ENCODE assay signal across 9 mouse cellular contexts in genomic region chr19:10949558-10949957, GRCm38 (mm10). TPM values are rescaled to one million over a fixed set of nuclear protein-coding genes. Genes with fewer than 3 reads are reported as not detected.
DNase-seq lines count a peak whose midpoint lies in the region; ATAC-seq and TF ChIP-seq lines count a peak whose summit lies in the region.
"Had no signal": no experiment of that assay in that cellular context is flagged by ENCODE, and none has a peak within 500 bp of the region (broad histone marks: within the 10 kb centered on the region; RNA-seq: fewer than 3 reads in every experiment).

No protein-coding gene starts in this region.

- H3K27me3 ChIP-seq in heart, adult 2 months (ENCODE audit: control insufficient read depth, insufficient read depth, low read length) = no peaks in the 10 kb centered on the region
- no peaks in the 10 kb centered on the region; the same call in 1 of the 2 replicates for H3K27me3 ChIP-seq in thymus, adult 2 months (ENCODE audit: control insufficient read depth, insufficient read depth, low read length)
- H3K27me3 ChIP-seq in liver, embryonic 14.5 days (ENCODE audit: control insufficient read depth, insufficient read depth, low read length) = no peaks in the 10 kb centered on the region

- 29% methylated on average over 9 of the region's 9 CpGs for WGBS in heart, adult 2 months
- 22% methylated on average over 9 of the region's 9 CpGs for WGBS in thymus, adult 2 months
- WGBS in liver, embryonic 14.5 days (ENCODE audit: insufficient replicate concordance) = 18% methylated on average over 9 of the region's 9 CpGs

- no peak for TF ChIP-seq POLR2A in heart, adult 2 months (IDR thresholded peaks at IDR 0.05; ENCODE audit: insufficient read depth, low read depth, low read length)
- no peak for TF ChIP-seq POLR2A in thymus, adult 2 months (IDR thresholded peaks at IDR 0.05; ENCODE audit: control insufficient read depth, extremely low read depth, insufficient read depth, low read length, poor library complexity)

- TF ChIP-seq CTCF in heart, adult 2 months (IDR thresholded peaks at IDR 0.05) = no peak
- no peak for TF ChIP-seq CTCF in thymus, adult 2 months (IDR thresholded peaks at IDR 0.05; ENCODE audit: borderline replicate concordance, control insufficient read depth, extremely low read depth, insufficient read depth, low read length, poor library complexity)
- TF ChIP-seq CTCF in liver, embryonic 14.5 days (IDR thresholded peaks at IDR 0.05; ENCODE audit: low read depth) = no peak

- peaks cover 9% of the 10 kb centered on the region for H3K4me1 ChIP-seq in heart, adult 2 months (ENCODE audit: control insufficient read depth, insufficient read depth, low read length)
- peaks cover 11% of the 10 kb centered on the region for H3K4me1 ChIP-seq in thymus, adult 2 months (replicated peaks; ENCODE audit: control insufficient read depth, insufficient read depth, low read length)
- H3K4me1 ChIP-seq in liver, embryonic 14.5 days (replicated peaks; ENCODE audit: control insufficient read depth in 2 of 2, insufficient read depth in 2 of 2, low read length in 1 of 2) = peaks cover 4 to 17% of the 10 kb centered on the region in 2 experiments; a peak in 2 of 4 replicates

- peak overlapping the region; percentile 49; the same call in 1 of the 2 replicates for H3K9ac ChIP-seq in heart, adult 2 months (ENCODE audit: low read depth, low read length)
- peak overlapping the region; percentile 55 for H3K9ac ChIP-seq in liver, embryonic 14.5 days (replicated peaks)

- ATAC-seq in liver, embryonic 14.5 days (ENCODE audit: insufficient read depth) = peak; percentile 9; the same call in 1 of the 2 replicates
- ATAC-seq in megakaryocyte-erythroid progenitor cell, adult 5-6 weeks (replicated peaks; ENCODE audit: low FRiP score, low TSS enrichment, poor library complexity, severe bottlenecking) = no peak

- H3K4me2 ChIP-seq in liver, embryonic 14.5 days (ENCODE audit: low read depth) = peak overlapping the region; percentile 85

- H3K27ac ChIP-seq in heart, adult 2 months = peak overlapping the region; percentile 66
- no peak overlapping the region for H3K27ac ChIP-seq in thymus, adult 2 months (ENCODE audit: control insufficient read depth, insufficient read depth, low read length)
- peak overlapping the region; percentile 40 for H3K27ac ChIP-seq in liver, embryonic 14.5 days

- no peak for DNase-seq in heart, adult 2 months
- no peak for DNase-seq in heart, adult 9 months (ENCODE audit: low spot score in 2 of 2)
- no peak for DNase-seq in thymus, adult 2 months
- no peak for DNase-seq in thymus, postnatal 14 days
- DNase-seq in liver, embryonic 14.5 days (ENCODE audit: low read depth in 3 of 3, low spot score in 3 of 3) = no peak
- DNase-seq in adrenal gland, postnatal 10 days = no peak
- DNase-seq in adrenal gland, adult 2 months = no peak

- no peaks in the 10 kb centered on the region for H3K79me2 ChIP-seq in heart, adult 2 months (replicated peaks; ENCODE audit: control insufficient read depth, insufficient read depth, low read length)

- intact Hi-C loops in heart, adult 2 months (cut with DNase I) = loop anchor here (2.0 kb wide), 1 partner anchor 55 kb away; the partner anchor contains the start of gene Prpf19

- no peaks in the 10 kb centered on the region for H3K9me3 ChIP-seq in liver, embryonic 14.5 days (ENCODE audit: control insufficient read depth, low read length)

- peak overlapping the region; percentile 38 for H3K4me3 ChIP-seq in heart, adult 2 months
- H3K4me3 ChIP-seq in thymus, adult 2 months (ENCODE audit: control insufficient read depth, insufficient read depth, low read length) = 0 out of 2 replicates have a peak overlapping the region, but pooled peaks have one; percentile 10
- H3K4me3 ChIP-seq in liver, embryonic 14.5 days (ENCODE audit: insufficient read depth in 1 of 2, low read depth in 2 of 2, low read length in 2 of 2) = peak overlapping the region; percentile 45 to 75

- no peaks in the 10 kb centered on the region for H3K36me3 ChIP-seq in heart, adult 2 months (ENCODE audit: control insufficient read depth, insufficient read depth, low read length)
- no peaks in the 10 kb centered on the region for H3K36me3 ChIP-seq in thymus, adult 2 months (ENCODE audit: control insufficient read depth, insufficient read depth, low read length)
- peaks cover 6% of the 10 kb centered on the region for H3K36me3 ChIP-seq in liver, embryonic 14.5 days (replicated peaks; ENCODE audit: control insufficient read depth, insufficient read depth, low read depth)

- no peak for TF ChIP-seq EP300 in heart, adult 2 months (IDR thresholded peaks at IDR 0.05; ENCODE audit: insufficient read depth, low read depth, low read length)
- no peak for TF ChIP-seq EP300 in liver, embryonic 14.5 days (IDR thresholded peaks at IDR 0.05; ENCODE audit: low read depth)

RNA-seq across cellular contexts. Expression of gene Ccdc86, which starts 0.5 kb away (rescaled TPM):
- 1 to 10 TPM; 6.9 to 7.1 TPM for total RNA-seq in heart, adult 2 months (2021)
- 3.0 and 3.1 TPM in 2 replicates for polyA plus RNA-seq in heart, adult 2 months (2012; rRNA removed)
- 5.8 and 8.8 TPM in 2 replicates for polyA plus RNA-seq in thymus, adult 2 months (2012; rRNA removed)
- 3.3 and 4.9 TPM in 2 replicates for polyA plus RNA-seq in liver, embryonic 14.5 days (2012; rRNA removed)
- polyA plus RNA-seq in liver, embryonic 14.5 days (2014; fragmentation: Nextera tagmentation; extraction: Ambion mirVana) = 9.9 and 10.6 TPM in 2 replicates
- 10 to 100 TPM; 11.2 to 14.4 TPM for total RNA-seq in adrenal gland, postnatal 10 days (2021)
- total RNA-seq in adrenal gland, adult 2 months (2021) = 10 to 100 TPM; 12.8 to 21.4 TPM
- polyA plus RNA-seq in adrenal gland, adult 2 months (2012; rRNA removed) = 14.2 and 17.1 TPM in 2 replicates
- total RNA-seq in megakaryocyte-erythroid progenitor cell, adult 5-6 weeks (2014; fragmentation: Nextera tagmentation) = 24.8 and 30.6 TPM in 2 replicates
- 21.0 and 26.2 TPM in 2 replicates for total RNA-seq in megakaryocyte-erythroid progenitor cell, adult 5-6 weeks (2017)

RNA-seq across cellular contexts. Expression of gene Ptgdr2, which starts 12.6 kb away (rescaled TPM):
- not detected for total RNA-seq in heart, adult 2 months (2021)
- polyA plus RNA-seq in heart, adult 2 months (2012; rRNA removed) = 0.09 and 0.10 TPM in 2 replicates
- 0.73 and 1.0 TPM in 2 replicates for polyA plus RNA-seq in thymus, adult 2 months (2012; rRNA removed)
- 0.02 and 0.04 TPM in 2 replicates for polyA plus RNA-seq in liver, embryonic 14.5 days (2012; rRNA removed)
- polyA plus RNA-seq in liver, embryonic 14.5 days (2014; fragmentation: Nextera tagmentation; extraction: Ambion mirVana) = 0.05 and 0.09 TPM in 2 replicates
- total RNA-seq in adrenal gland, postnatal 10 days (2021) = not detected
- total RNA-seq in adrenal gland, adult 2 months (2021) = under 1 TPM in 1 of 2 experiments, not detected in 1; 0.10 TPM
- 0.04 and 0.26 TPM in 2 replicates for polyA plus RNA-seq in adrenal gland, adult 2 months (2012; rRNA removed)
- not detected in 2 replicates for total RNA-seq in megakaryocyte-erythroid progenitor cell, adult 5-6 weeks (2014; fragmentation: Nextera tagmentation)
- total RNA-seq in megakaryocyte-erythroid progenitor cell, adult 5-6 weeks (2017) = not detected in 2 replicates

RNA-seq across cellular contexts. Expression of gene Ms4a10, which starts 24.9 kb away (rescaled TPM):
- total RNA-seq in heart, adult 2 months (2021) = not detected
- polyA plus RNA-seq in heart, adult 2 months (2012; rRNA removed) = not detected in 2 replicates
- 1.8 and 2.8 TPM in 2 replicates for polyA plus RNA-seq in thymus, adult 2 months (2012; rRNA removed)
- not detected in 2 replicates for polyA plus RNA-seq in liver, embryonic 14.5 days (2012; rRNA removed)
- polyA plus RNA-seq in liver, embryonic 14.5 days (2014; fragmentation: Nextera tagmentation; extraction: Ambion mirVana) = 0.23 TPM in 1 of 2 replicates, not detected in the other
- total RNA-seq in adrenal gland, postnatal 10 days (2021) = 1 to 10 TPM; 2.8 to 3.9 TPM
- total RNA-seq in adrenal gland, adult 2 months (2021) = 10 to 100 TPM in 1 of 2 experiments, 1 to 10 TPM in 1; 1.1 to 75.2 TPM
- polyA plus RNA-seq in adrenal gland, adult 2 months (2012; rRNA removed) = 15.4 and 35.0 TPM in 2 replicates
- not detected in 2 replicates for total RNA-seq in megakaryocyte-erythroid progenitor cell, adult 5-6 weeks (2014; fragmentation: Nextera tagmentation)
- not detected in 2 replicates for total RNA-seq in megakaryocyte-erythroid progenitor cell, adult 5-6 weeks (2017)
- total RNA-seq: layer of hippocampus, adult 18-20 months had no signal

RNA-seq across cellular contexts. Expression of gene Zp1, which starts 29.1 kb away (rescaled TPM):
- total RNA-seq in heart, adult 2 months (2021) = not detected
- not detected in 2 replicates for polyA plus RNA-seq in heart, adult 2 months (2012; rRNA removed)
- 0.23 and 0.33 TPM in 2 replicates for polyA plus RNA-seq in thymus, adult 2 months (2012; rRNA removed)
- not detected in 2 replicates for polyA plus RNA-seq in liver, embryonic 14.5 days (2012; rRNA removed)
- polyA plus RNA-seq in liver, embryonic 14.5 days (2014; fragmentation: Nextera tagmentation; extraction: Ambion mirVana) = not detected in 2 replicates
- total RNA-seq in adrenal gland, postnatal 10 days (2021) = not detected
- not detected for total RNA-seq in adrenal gland, adult 2 months (2021)
- not detected in 2 replicates for polyA plus RNA-seq in adrenal gland, adult 2 months (2012; rRNA removed)
- total RNA-seq in megakaryocyte-erythroid progenitor cell, adult 5-6 weeks (2014; fragmentation: Nextera tagmentation) = not detected in 2 replicates
- total RNA-seq in megakaryocyte-erythroid progenitor cell, adult 5-6 weeks (2017) = not detected in 2 replicates
- total RNA-seq: layer of hippocampus, adult 18-20 months had no signal

RNA-seq across cellular contexts. Expression of gene Ms4a15, which starts 43.5 kb away (rescaled TPM):
- total RNA-seq in heart, adult 2 months (2021) = not detected
- not detected in 2 replicates for polyA plus RNA-seq in heart, adult 2 months (2012; rRNA removed)
- polyA plus RNA-seq in thymus, adult 2 months (2012; rRNA removed) = not detected in 2 replicates
- not detected in 2 replicates for polyA plus RNA-seq in liver, embryonic 14.5 days (2012; rRNA removed)
- not detected in 2 replicates for polyA plus RNA-seq in liver, embryonic 14.5 days (2014; fragmentation: Nextera tagmentation; extraction: Ambion mirVana)
- not detected for total RNA-seq in adrenal gland, postnatal 10 days (2021)
- not detected for total RNA-seq in adrenal gland, adult 2 months (2021)
- not detected in 2 replicates for polyA plus RNA-seq in adrenal gland, adult 2 months (2012; rRNA removed)
- not detected in 2 replicates for total RNA-seq in megakaryocyte-erythroid progenitor cell, adult 5-6 weeks (2014; fragmentation: Nextera tagmentation)
- total RNA-seq in megakaryocyte-erythroid progenitor cell, adult 5-6 weeks (2017) = not detected in 2 replicates
- total RNA-seq: layer of hippocampus, adult 18-20 months had no signal

Comparison
In these comparisons a context has a peak if more than half of its experiments do, and no peak if none do; other contexts are left out.
1. H3K4me3 ChIP-seq: peak in every context shown above with its lines; median percentile 60 in liver, embryonic 14.5 days; 38 in heart, adult 2 months; 10 in thymus, adult 2 months.